Mouse (Mus musculus): ENCODE data around the gene Nectin1.

Gene Nectin1

GRCm38 (mm10) chr9:43813156-43813555, 69.4 kb downstream of the Nectin1 start:
- DNase-seq = no peak

GRCm38 (mm10) chr9:43822206-43822605, 78.4 kb downstream of the Nectin1 start:
- no peak for DNase-seq

- DNase-seq = no peak
Observed at GRCm38 (mm10) chr9:43825178-43825577, 81.4 kb downstream of the Nectin1 start.

- DNase-seq = peak; percentile 21
Observed at GRCm38 (mm10) chr9:43826558-43827253, 82.9 kb downstream of the Nectin1 start.

- DNase-seq = peak; percentile 69
Observed at GRCm38 (mm10) chr9:43827593-43827992, 83.8 kb downstream of the Nectin1 start.

GRCm38 (mm10) chr9:43828960-43829359, 85.2 kb downstream of the Nectin1 start:
- DNase-seq = no peak

GRCm38 (mm10) chr9:43833232-43833631, 89.4 kb downstream of the Nectin1 start:
- no peak for DNase-seq

GRCm38 (mm10) chr9:43834283-43834682, 90.5 kb downstream of the Nectin1 start:
- no peak for DNase-seq

- DNase-seq = no peak
Observed at GRCm38 (mm10) chr9:43838561-43838960, 94.8 kb downstream of the Nectin1 start.

- peak; percentile 76 for DNase-seq
Observed at GRCm38 (mm10) chr9:43842921-43843577, 99.3 kb downstream of the Nectin1 start.

- peak; percentile 51 for DNase-seq
Observed at GRCm38 (mm10) chr9:43843711-43844127, 99.9 kb downstream of the Nectin1 start.

GRCm38 (mm10) chr9:43845660-43846455, 102.1 kb downstream of the Nectin1 start:
- DNase-seq = peak; percentile 65

- no peak for DNase-seq
Observed at GRCm38 (mm10) chr9:43847861-43848260, 104.1 kb downstream of the Nectin1 start.

GRCm38 (mm10) chr9:43850281-43850680, 106.5 kb downstream of the Nectin1 start:
- no peak for DNase-seq

GRCm38 (mm10) chr9:43851154-43851553, 107.4 kb downstream of the Nectin1 start:
- no peak for DNase-seq

- no peak for DNase-seq
Observed at GRCm38 (mm10) chr9:43855887-43856286, 112.1 kb downstream of the Nectin1 start.

All from retina, postnatal 1 day (tissue).